Mouse (Mus musculus): ENCODE data around the gene Nxn. TPM values are rescaled to one million over a fixed set of nuclear protein-coding genes. Genes with fewer than 3 reads are reported as not detected.
A peak's percentile ranks its signal among the peaks of the same experiment; 100 is the strongest.

Nxn gene
- 10 to 100 TPM; 10.3 to 11.5 TPM for total RNA-seq (2021)

DNA sequence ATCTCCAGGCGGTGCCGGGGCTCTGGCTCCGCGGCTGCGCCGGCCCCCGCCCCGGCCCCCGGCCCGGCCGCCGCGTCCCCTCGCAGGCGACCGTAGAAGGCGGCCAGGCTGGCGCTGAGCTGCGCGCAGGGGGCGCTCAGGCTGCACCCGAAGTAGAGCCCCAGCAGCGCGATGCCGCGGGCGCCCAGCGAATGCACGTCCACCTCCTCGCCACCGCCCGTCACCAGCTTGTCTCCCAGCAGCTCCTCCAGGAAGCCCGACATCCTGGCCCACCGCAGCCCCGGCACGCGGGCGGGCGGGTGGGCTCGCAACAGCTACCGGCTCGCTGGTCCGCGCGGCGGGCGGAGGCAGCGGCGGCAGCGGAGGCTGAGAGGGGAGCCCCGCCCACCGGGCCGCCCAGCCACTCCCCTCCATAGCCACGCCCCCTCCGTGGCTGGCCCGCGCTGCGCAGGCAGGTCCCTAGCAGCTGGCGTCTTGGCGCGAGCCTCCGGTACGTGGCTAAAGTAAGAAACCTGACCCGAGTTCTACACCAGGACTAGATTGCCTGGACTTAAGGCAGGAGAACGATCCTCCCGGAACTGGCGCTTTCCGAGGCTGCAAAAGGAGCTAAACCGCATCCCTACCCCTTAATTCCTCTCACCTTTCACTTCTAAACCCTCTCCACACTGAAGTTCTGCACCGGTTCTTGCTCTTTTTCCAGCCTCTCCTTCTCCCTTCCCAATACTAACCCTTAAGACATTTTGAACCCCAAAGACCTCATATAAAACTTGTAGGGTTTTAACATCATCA lies at the start of gene Nxn:
TSS of gene Nxn (minus strand) at position 343 of the 789 bp plus-strand sequence.
- intact Hi-C loops (cut with DNase I), result loop anchor here (1.0 to 5.0 kb wide), 2 partner anchors 127 to 146 kb away; no protein-coding TSS in a partner anchor
- DNase-seq (ENCODE audit: low spot score in 2 of 2), result peak; percentile 78 to 80

DNA sequence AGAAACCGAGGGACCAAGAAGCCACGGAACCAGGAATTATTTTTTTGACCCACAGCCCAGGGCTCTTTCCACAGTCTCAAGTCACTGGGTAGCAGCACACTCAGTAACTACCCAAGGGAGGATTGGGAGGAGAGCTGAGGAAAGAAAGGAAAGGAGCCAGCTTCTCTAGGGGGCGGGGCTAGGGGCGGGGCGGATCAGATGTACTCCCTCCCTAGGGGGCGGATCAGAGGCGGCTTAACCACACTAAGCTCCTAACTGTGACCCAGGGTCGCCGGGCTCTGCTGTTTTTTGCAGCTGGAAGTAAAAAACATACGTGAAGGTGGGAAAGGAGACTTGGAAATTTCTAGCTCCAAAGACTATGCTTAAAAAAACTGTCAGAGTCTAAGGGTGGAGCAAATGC lies 47.3 kb upstream of the Nxn start:
- DNase-seq (ENCODE audit: low spot score in 2 of 2), result no peak
- intact Hi-C loops (cut with DNase I), result no loop called here

DNA sequence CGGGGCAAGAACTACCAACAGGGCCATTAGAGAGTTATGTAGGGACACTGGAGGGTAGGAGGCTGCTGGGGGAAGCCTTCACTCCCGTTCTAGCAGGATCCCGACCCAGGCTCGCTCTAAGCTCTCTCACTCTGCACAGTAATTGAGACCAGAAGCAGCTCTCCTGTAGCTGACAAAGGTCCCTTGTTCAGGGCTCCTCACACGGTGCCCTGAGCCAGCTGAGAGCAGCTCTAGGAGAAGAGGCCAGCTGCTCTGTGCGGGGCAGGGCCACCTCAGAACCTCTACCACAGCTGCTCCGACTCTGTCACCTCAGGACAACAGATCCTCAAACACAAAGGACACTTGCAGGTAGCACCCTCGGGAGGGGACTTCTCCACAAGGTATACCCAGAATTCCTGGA lies 46.5 kb upstream of the Nxn start:
- intact Hi-C loops (cut with DNase I), result no loop called here
- DNase-seq (ENCODE audit: low spot score in 2 of 2), result no peak

DNA sequence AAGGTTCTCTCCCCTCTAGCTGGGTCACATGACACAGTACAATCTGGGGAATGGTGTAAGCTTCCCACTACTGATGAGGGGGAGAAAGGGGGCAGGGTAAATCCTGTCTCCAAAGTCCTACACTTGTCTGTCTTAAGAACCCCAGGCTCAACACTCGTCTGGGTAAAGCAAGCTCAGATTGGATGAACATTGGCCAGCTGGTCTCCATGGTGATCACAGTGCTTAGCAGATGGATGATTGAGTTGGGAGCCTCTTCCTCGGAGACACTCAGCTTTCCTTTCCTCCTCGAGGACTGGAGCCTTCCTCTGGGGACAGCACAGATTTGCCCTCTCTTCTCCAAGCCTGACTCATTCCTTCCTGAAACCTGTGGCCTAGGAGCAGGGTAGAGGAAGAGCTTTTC lies 40.7 kb upstream of the Nxn start:
- DNase-seq (ENCODE audit: low spot score in 2 of 2), result peak; percentile 62 to 88
- intact Hi-C loops (cut with DNase I), result no loop called here

DNA sequence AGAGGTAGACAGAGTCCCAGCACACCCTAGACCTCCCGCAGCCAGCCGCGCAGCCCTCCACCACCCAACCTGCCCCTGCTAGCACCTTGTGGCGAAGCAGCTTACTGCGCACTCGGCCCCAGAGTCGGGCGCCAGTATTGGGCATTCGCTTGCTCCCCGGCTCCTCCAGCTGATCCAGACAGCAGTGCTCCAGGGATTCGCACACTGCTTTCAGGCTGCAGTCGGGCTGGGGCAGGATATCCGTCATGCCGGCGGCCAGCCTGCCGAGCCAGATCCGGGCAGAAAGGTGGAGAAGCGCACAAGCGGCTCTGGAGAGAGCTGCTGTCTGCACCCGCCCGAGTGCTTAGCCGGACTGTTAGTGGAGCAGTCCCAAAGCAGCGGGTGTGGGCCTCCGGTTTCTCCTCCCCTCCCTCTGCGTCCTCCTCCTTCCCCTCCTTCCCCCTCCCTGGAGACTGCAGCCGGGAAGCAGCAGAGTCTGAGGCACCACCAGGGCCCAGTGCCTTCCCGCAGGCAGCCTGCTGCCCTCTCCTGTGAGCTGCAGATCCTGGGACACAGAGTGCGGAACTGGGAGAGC lies 38.0 kb upstream of the Nxn start:
- DNase-seq (ENCODE audit: low spot score in 2 of 2), result peak in 1 of 2 experiments; percentile 70
- intact Hi-C loops (cut with DNase I), result no loop called here

DNA sequence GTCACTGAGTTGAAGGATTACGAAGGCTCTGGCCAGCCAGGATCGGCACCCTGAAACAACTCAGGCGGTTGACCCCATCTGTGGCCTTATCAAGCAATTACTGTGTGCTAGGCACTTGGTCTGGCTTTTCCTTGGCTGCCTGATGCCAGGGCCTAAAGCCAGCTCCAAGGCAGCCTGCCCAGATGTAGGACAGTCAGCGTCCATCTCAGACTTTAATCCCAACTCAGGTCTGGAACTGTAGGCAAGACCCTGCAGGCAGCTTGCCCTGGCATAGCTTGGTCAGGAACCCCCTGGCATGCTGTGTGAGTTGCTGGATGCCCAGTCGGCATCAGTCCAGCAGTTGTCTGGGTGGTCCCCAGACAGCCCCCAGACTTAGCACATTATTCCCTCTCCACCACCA lies 37.1 kb upstream of the Nxn start:
- intact Hi-C loops (cut with DNase I), result no loop called here

DNA sequence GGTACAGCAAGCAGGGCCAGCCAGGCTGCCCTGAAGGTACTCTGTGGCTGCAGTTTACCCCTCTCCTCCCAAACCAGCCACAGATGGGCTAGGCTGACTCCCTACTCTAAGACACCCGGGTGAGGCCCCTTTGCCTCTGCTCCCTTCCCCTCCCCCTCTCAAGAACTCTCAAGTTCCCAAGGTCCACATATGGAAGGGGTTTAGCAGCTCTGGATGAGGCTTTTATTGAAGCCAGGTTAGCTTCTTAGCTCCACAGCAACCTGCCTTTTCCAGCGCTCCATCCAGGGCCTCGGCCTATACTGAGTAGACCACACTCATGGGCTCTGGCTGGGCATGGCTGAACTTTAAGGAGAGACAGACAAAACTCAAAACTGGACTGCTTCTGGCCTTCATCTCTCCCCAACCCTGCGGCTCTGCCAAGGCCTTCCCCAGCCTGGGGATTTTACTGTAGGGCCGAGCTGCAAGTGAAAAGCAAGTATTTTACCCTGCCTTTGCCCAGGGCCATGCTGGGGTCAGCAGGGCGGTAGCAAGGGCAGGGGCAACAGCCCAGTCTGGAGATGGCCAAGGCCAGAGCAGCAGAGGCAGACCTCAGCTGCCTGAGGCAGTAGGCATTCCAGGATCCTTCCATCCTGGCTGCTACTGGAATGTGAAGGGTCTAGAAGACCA lies 31.2 kb upstream of the Nxn start:
- intact Hi-C loops (cut with DNase I), result no loop called here

More for the DNA sequence above, 37.1 kb upstream of the Nxn start:
- no peak for DNase-seq (ENCODE audit: low spot score in 2 of 2)

DNA sequence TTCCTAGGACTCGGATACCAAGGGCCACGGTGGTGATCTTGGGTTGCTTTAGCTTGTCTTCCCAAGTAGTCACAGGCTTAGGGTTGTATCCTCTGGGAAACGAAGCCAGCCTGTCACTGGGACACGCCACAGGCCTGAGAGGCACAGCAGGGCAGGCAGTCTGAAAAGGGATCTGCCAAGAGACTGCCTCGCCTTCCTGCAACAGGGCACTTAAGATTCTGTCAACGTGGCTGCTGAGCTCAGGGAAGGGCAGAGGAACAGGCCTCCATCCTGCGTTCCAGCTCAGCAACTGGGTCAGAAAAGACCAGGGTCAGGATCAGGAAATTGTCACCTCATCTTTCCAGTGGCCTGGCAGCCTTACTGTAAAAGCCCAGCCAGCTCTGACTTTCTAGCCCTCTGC lies 30.6 kb upstream of the Nxn start:
- intact Hi-C loops (cut with DNase I), result no loop called here

More for the DNA sequence above, 31.2 kb upstream of the Nxn start:
- DNase-seq (ENCODE audit: low spot score in 2 of 2), result no peak

DNA sequence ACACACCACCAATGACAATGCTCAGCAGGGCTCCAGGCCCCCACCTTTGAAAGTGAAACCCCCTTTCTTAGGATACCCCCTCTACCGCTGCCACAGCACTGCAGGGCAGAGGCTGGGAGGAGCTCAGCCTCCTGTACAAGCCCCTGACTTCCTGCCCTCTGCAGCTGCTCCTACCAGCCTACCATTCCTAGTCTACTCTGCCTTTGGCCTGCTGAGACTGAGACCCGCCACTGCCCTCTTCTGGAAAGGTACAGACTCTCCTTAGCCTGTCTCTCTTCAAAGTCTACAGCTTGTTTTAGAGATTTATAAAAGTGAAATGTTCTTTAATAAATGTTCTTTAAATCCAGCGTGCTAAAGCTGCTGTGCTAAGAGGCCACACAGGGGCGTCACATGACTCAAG lies 30.1 kb upstream of the Nxn start:
- no peak for DNase-seq (ENCODE audit: low spot score in 2 of 2)
- intact Hi-C loops (cut with DNase I), result no loop called here

More for the DNA sequence above, 30.6 kb upstream of the Nxn start:
- no peak for DNase-seq (ENCODE audit: low spot score in 2 of 2)

DNA sequence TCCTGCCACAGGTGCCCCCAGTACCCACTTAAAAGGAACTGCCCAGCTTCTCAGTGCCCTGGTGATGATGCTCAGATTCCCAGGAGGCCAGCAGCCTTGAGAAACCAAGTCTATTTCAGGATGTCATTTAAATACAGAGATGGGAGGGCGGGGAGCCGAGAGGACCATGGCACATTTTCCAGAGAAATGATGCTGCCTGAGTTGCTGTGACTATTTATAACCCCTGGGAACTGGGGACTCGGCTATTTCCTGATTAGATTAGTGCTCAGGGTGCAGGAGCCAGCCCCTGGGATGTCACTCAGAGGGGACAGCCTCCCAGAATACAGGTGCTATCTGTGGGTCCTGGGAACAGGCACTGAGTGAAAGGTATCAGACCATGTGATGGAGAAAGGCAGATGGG lies 28.8 kb upstream of the Nxn start:
- peak in 1 of 2 experiments; percentile 75 for DNase-seq (ENCODE audit: low spot score in 2 of 2)
- intact Hi-C loops (cut with DNase I), result no loop called here

DNA sequence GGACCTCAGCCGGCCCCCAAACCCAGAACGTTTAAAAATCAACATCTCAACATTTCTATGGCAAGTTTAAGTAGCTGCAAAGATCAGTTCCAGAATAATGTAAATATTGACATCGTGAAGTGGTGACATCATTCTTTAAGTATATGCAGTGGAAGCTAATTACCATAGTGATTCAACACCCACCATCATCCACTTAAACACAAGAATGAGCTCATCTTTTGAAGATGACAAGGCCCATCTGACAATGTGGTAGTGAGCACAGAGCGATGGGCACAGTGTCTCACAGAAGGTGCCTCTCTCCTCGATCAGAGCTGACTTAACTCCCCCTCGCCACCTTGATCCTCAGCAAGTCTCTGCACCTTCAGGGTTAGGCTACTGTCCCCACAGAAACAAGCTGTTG lies 26.8 kb upstream of the Nxn start:
- intact Hi-C loops (cut with DNase I), result no loop called here

DNA sequence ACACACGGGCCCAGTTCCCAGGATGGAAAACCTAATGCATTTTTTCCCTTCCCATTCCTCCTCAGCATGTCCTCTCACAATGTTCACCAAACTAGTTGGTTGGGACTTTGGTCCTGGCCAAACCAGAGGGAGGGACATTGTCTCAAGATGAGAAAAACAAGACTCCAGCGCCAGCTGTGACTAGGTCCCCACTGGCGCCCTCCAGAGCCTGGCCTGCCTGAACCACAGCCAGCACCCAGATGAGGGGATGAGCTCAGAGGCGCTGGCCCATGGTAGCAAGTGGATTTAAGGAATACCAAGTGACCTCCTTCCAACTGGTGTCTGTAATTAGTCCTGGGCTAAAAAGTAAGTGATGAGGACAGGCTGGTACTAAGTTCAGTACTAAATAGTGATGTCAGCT lies 22.0 kb upstream of the Nxn start:
- no peak for DNase-seq (ENCODE audit: low spot score in 2 of 2)
- intact Hi-C loops (cut with DNase I), result no loop called here

More for the DNA sequence above, 26.8 kb upstream of the Nxn start:
- DNase-seq (ENCODE audit: low spot score in 2 of 2), result peak in 1 of 2 experiments; percentile 59

DNA sequence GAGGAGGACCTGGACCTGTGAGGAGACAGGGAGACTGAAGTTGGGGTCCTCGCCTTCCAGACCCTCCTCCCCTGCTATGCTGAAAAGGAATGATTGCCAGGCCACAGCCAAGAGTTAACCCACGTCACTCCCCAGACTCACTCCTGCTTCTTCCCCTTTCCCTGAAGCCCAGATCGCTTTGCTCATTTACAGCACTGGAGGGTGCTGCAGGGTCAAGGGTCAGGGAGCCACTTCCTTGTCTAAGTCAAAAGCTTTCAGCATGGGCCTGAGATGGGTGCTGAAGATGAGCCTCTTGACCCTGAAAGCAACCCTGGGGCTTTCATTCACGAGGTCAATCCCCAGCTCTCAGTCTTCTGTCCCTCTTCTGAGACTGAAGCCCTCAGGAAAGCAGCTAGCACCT lies 20.2 kb upstream of the Nxn start:
- no peak for DNase-seq (ENCODE audit: low spot score in 2 of 2)
- intact Hi-C loops (cut with DNase I), result loop anchor here (5.0 kb wide), 1 partner anchor 228 kb away; no protein-coding TSS in a partner anchor

DNA sequence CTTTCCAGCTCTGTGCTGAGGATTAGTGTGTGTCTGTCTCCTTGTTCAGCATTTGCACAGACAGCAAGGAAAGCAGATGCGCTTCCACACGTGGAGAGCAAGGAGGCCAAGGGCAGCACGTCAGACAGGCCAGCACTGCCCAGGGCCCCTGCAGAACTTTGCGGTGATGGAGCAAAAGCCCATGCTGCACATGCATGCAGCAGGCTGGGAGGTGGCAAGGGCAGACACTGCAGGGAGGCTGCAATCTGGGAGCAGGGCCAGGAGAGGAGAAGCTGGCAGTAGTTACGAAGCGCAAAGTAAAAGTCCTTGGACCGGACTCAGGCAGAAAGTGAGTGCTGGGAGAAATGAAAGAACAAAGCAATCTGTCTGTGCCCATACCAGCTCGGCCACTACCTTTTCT lies 19.5 kb upstream of the Nxn start:
- intact Hi-C loops (cut with DNase I), result loop anchor here (5.0 kb wide), 1 partner anchor 229 kb away; no protein-coding TSS in a partner anchor
- DNase-seq (ENCODE audit: low spot score in 2 of 2), result peak; percentile 56 to 80

DNA sequence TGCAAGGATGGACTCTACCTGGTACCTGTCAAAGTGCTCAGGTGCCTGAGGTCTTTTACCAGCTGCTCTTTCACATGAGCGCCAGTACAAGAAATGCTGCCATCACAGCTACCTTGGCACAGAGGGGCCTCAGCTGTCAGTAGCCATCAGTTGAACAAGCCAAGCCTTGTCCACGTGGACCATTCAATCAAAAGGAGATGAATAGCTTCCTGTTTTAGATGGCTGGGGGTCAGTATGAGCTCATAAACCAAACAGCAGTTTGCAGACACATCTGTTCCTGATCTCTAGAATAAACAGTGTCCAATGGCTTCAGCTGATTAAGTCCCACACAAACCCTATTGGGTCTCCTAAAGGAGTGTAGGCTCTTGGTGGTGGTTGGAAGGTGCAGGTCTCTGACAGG lies 17.0 kb upstream of the Nxn start:
- intact Hi-C loops (cut with DNase I), result loop anchor here (2.0 to 5.0 kb wide), 2 partner anchors 39 to 231 kb away; no protein-coding TSS in a partner anchor

DNA sequence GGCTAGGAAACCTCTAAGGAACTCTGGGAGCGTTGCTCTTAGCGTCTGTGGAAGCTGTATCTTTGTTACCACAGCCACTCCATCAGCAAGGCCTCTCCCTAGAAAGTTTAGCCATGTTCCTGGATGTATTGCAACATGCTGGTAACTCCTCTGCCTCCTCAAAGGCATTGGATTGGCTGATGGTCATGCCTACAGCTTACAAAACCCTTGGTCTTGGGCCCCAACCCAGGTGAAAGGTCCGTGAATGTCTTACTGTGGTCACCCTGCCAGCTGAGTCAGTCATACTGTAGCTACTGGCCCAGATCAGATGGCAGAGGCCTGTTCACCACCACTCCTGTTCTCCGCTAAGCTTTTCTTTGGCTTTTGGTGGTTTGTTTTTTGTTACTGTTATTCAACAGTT lies 16.1 kb upstream of the Nxn start:
- intact Hi-C loops (cut with DNase I), result loop anchor here (5.0 kb wide), 1 partner anchor 232 kb away; no protein-coding TSS in a partner anchor
- peak in 1 of 2 experiments; percentile 9 for DNase-seq (ENCODE audit: low spot score in 2 of 2)

More for the DNA sequence above, 17.0 kb upstream of the Nxn start:
- DNase-seq (ENCODE audit: low spot score in 2 of 2), result peak in 1 of 2 experiments; percentile 10

DNA sequence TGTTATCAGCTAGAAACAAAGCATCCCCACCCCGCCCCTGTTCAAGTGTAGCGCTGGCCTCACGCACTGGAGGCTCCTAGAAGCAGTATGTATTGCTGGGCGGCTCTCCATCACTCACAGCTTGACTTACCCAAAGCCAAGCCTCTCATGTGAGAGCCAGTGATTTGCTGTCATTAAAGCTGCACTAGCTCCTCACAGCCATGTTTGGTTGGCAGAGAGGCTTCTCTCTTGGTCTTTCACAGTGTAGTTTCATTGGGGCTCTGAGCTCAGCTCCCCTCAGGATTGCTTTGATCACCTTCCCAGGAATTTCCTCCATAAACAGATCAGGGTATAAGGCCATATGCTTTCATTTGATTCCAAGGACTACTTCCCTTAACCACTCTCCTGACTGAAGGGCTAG lies 14.3 kb upstream of the Nxn start:
- DNase-seq (ENCODE audit: low spot score in 2 of 2), result peak in 1 of 2 experiments; percentile 17
- intact Hi-C loops (cut with DNase I), result no loop called here

DNA sequence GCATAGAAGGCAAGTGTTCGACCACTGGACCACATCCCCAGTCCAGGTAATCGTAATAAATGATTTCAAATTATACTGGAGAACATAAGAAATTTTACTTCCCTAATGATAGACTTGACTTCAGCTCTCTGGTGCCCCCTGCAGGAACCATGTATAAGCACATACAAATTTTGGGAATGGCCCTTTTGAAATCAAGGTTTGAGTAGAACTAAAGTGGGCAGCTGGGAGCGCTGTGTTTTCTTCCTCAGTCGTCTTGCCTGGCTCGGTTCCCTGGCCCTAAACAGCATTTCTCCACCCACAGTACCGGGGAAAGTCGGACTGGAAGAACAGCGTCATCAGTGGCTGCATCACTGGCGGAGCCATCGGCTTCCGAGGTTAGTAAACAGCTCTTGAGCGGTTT lies 11.9 kb upstream of the Nxn start:
- peak; percentile 67 to 79 for DNase-seq (ENCODE audit: low spot score in 2 of 2)
- intact Hi-C loops (cut with DNase I), result no loop called here

DNA sequence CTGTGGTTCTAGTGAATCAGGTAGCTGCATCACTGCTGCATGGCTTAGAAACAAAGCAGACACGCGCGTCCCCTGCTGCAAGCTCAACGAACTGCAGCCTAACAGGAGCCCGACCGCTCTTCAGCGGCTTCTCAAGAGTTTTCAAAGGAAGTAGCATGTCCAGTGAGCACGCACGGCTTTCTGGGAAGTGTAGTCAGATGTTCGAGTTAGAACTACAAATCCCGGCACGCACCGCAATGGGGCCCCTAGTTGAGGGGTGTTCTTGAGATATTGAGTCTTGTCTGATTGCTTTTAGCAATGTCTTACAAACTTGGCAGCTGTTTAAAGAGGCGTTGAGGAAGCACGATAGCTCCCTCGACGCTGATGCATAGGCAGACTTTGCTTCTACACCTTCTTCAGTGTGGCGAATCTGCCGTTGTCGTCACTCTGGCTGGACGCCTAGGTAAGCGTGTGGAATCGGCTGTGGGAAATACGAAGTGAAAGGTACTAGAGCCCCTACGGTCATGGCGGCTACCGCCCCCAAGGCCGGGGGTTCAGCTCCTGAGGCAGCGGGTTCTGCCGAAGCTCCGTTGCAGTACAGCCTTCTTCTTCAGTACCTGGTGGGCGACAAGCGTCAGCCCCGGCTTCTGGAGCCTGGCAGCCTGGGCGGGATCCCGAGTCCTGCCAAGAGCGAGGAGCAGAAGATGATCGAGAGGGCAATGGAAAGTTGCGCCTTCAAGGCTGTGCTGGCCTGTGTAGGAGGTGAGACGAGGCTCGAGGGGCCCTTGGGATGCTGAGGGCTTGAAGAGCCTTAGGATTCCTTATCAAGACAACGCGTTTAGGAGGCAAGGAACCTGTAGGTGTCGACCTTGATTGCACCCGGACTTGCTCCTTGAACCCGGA lies 8.0 kb upstream of the Nxn start, which contains the start of gene Timm22:
TSS of gene Timm22 (plus strand) at position 251 of the 882 bp plus-strand sequence.
- peak; percentile 96 to 99 for DNase-seq (ENCODE audit: low spot score in 2 of 2)
- intact Hi-C loops (cut with DNase I), result loop anchor here (1.0 kb wide), 1 partner anchor 154 kb away; no protein-coding TSS in a partner anchor
